Mouse (Mus musculus): ENCODE measurements at regions not wholly inside any gene's neighbourhood (a gene's known extent, or its start where the extent isn't known, plus 50 kb on each side); places are given as distances from the start of the nearest gene placed in this dataset.
A peak's percentile ranks its signal among the peaks of the same experiment; 100 is the strongest.

DNA sequence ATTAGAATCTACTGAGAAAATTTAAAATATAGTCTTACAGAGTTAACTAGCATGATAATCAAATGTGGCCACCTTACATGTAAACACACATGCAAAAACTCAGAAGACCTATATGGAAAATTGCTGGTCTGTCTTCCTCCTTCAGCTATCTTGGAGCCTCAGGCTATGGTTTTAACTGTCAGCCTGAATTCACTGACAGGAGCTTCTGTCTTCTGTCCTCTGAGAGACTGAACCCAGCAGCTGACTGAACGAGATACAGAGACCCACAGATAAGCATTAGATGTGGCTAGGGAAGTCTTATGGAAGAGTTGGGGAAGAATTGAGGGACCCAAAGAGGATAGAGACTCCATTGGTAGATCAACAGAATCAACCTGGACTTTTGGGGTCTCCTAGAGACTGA is 360.0 kb upstream of the Meox2 start:
- no peak for DNase-seq
- 32% methylated on average over 1 of the region's 1 CpGs for WGBS (ENCODE audit: insufficient replicate concordance)

DNA sequence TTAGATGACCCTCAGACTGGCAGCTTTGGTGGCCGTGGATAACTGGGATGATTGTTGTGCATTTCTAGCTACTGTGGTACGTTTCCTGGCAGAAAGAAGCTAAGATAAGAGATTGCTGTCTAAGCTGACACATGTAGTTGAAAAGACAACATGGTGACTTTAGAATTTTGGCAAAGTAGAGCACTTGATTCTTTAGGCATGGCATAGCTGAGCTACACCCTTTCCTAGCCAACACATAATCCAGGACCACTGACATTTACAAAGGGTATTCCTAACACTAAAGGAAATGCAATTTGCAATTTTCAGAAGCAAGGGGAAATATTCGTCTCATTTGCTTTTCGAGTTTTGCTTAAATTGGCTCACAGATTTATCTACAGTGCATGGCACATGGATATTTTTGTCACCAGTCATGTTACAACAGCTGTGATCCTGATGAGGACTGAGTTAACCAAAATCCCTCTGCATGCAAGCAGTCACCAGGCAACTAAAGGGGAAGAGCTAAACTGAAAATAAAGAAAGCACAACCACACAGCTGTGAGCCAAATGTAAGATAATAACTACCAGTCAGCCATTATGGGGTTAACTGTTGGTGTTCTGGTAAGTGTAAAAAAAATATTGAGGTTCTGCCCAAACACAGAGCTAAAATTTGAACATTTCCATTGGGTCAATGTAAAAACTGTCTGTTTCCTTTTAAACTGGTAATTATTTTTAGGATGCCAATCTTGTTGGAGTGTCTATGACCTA is 342.9 kb upstream of the Meox2 start:
- H3K27ac ChIP-seq (ENCODE audit: low read depth), result no peak overlapping the region
- no peak for DNase-seq
- no peaks in the 10 kb centered on the region for H3K27me3 ChIP-seq (ENCODE audit: insufficient read depth, low read length)
- no peak overlapping the region for H3K4me3 ChIP-seq (ENCODE audit: low read depth, low read length)
- TF ChIP-seq CTCF (IDR thresholded peaks at IDR 0.05; ENCODE audit: low read depth) (no peak), EP300 (IDR thresholded peaks at IDR 0.05; ENCODE audit: low read depth) (no peak)
- H3K36me3 ChIP-seq (replicated peaks; ENCODE audit: insufficient read depth, low read length), result no peaks in the 10 kb centered on the region
- no peak for ATAC-seq
- 62% methylated on average over 4 of the region's 4 CpGs for WGBS (ENCODE audit: insufficient replicate concordance)
- H3K9me3 ChIP-seq (ENCODE audit: low read length), result no peaks in the 10 kb centered on the region
- no peaks in the 10 kb centered on the region for H3K4me1 ChIP-seq (ENCODE audit: insufficient read depth)
- H3K4me2 ChIP-seq (ENCODE audit: low read depth, low read length), result no peak overlapping the region
- no peak overlapping the region for H3K9ac ChIP-seq (replicated peaks)

More for the DNA sequence above, 360.0 kb upstream of the Meox2 start:
- TF ChIP-seq EP300 (IDR thresholded peaks at IDR 0.05; ENCODE audit: low read depth) (peak; percentile 63), CTCF (IDR thresholded peaks at IDR 0.05; ENCODE audit: low read depth) (no peak)
- no peak overlapping the region for H3K27ac ChIP-seq (ENCODE audit: low read depth)
- no peak overlapping the region for H3K4me3 ChIP-seq (ENCODE audit: low read depth, low read length)
- H3K9ac ChIP-seq (replicated peaks), result no peak overlapping the region
- no peak for ATAC-seq
- no peak overlapping the region for H3K4me2 ChIP-seq (ENCODE audit: low read depth, low read length)
- H3K36me3 ChIP-seq (replicated peaks; ENCODE audit: insufficient read depth, low read length), result no peaks in the 10 kb centered on the region
- no peaks in the 10 kb centered on the region for H3K27me3 ChIP-seq (ENCODE audit: insufficient read depth, low read length)
- H3K9me3 ChIP-seq (ENCODE audit: low read length), result no peaks in the 10 kb centered on the region
- no peaks in the 10 kb centered on the region for H3K4me1 ChIP-seq (ENCODE audit: insufficient read depth)

GRCm38 (mm10) chr12:36766167-36766566 is 342.2 kb upstream of the Meox2 start:
- no peak for TF ChIP-seq EP300 (IDR thresholded peaks at IDR 0.05; ENCODE audit: low read depth)
- TF ChIP-seq CTCF (IDR thresholded peaks at IDR 0.05; ENCODE audit: low read depth), result no peak
- Histone ChIP-seq H3K4me2 (ENCODE audit: low read depth, low read length) (no peak overlapping the region), H3K36me3 (replicated peaks; ENCODE audit: insufficient read depth, low read length) (no peaks in the 10 kb centered on the region), H3K9me3 (ENCODE audit: low read length) (no peaks in the 10 kb centered on the region), H3K27me3 (ENCODE audit: insufficient read depth, low read length) (no peaks in the 10 kb centered on the region), H3K27ac (ENCODE audit: low read depth) (no peak overlapping the region), H3K9ac (replicated peaks) (no peak overlapping the region), H3K4me1 (ENCODE audit: insufficient read depth) (no peaks in the 10 kb centered on the region), H3K4me3 (ENCODE audit: low read depth, low read length) (no peak overlapping the region)
- ATAC-seq (no peak), DNase-seq (no peak)
- WGBS (ENCODE audit: insufficient replicate concordance), result 38% methylated on average over 1 of the region's 1 CpGs

GRCm38 (mm10) chr12:36780761-36781160 is 327.6 kb upstream of the Meox2 start:
- ATAC-seq, result no peak
- DNase-seq, result no peak
- no peaks in the 10 kb centered on the region for H3K27me3 ChIP-seq (ENCODE audit: insufficient read depth, low read length)
- 74% methylated on average over 7 of the region's 7 CpGs for WGBS (ENCODE audit: insufficient replicate concordance)
- TF ChIP-seq EP300 (IDR thresholded peaks at IDR 0.05; ENCODE audit: low read depth) (no peak), CTCF (IDR thresholded peaks at IDR 0.05; ENCODE audit: low read depth) (no peak)
- H3K9me3 ChIP-seq (ENCODE audit: low read length), result no peaks in the 10 kb centered on the region
- H3K27ac ChIP-seq (ENCODE audit: low read depth), result no peak overlapping the region
- no peak overlapping the region for H3K4me2 ChIP-seq (ENCODE audit: low read depth, low read length)
- H3K4me1 ChIP-seq (ENCODE audit: insufficient read depth), result no peaks in the 10 kb centered on the region
- H3K9ac ChIP-seq (replicated peaks), result no peak overlapping the region
- H3K36me3 ChIP-seq (replicated peaks; ENCODE audit: insufficient read depth, low read length), result no peaks in the 10 kb centered on the region
- no peak overlapping the region for H3K4me3 ChIP-seq (ENCODE audit: low read depth, low read length)

DNA sequence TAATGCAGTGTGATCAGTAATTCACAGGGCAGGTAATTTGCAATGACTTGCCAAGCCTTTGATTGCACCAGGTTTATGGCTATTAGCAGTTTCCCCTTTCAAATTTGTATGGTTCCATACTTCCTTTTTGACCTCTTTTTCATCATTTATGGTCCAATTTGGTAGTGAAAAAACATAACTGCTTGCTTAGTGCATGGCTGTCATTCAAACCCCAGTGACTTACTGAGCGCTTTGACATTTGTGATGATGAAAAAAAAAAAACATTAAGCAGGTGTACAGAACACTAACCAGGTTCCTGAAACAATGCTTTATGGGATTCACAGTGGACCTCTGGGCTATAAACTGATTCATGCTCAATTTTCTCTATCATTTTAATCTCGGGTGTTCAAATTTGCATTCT is 317.5 kb upstream of the Meox2 start:
- no peak overlapping the region for H3K27ac ChIP-seq (ENCODE audit: low read depth)
- H3K4me1 ChIP-seq (ENCODE audit: insufficient read depth), result no peaks in the 10 kb centered on the region
- H3K9me3 ChIP-seq (ENCODE audit: low read length), result no peaks in the 10 kb centered on the region
- TF ChIP-seq EP300 (IDR thresholded peaks at IDR 0.05; ENCODE audit: low read depth) (no peak), CTCF (IDR thresholded peaks at IDR 0.05; ENCODE audit: low read depth) (no peak)
- no peak overlapping the region for H3K4me2 ChIP-seq (ENCODE audit: low read depth, low read length)
- no peaks in the 10 kb centered on the region for H3K27me3 ChIP-seq (ENCODE audit: insufficient read depth, low read length)
- H3K9ac ChIP-seq (replicated peaks), result no peak overlapping the region
- WGBS (ENCODE audit: insufficient replicate concordance), result 82% methylated on average over 2 of the region's 2 CpGs
- H3K36me3 ChIP-seq (replicated peaks; ENCODE audit: insufficient read depth, low read length), result no peaks in the 10 kb centered on the region
- DNase-seq (no peak), ATAC-seq (no peak)
- no peak overlapping the region for H3K4me3 ChIP-seq (ENCODE audit: low read depth, low read length)

GRCm38 (mm10) chr12:36791430-36791829 is 316.9 kb upstream of the Meox2 start:
- H3K27ac ChIP-seq (ENCODE audit: low read depth), result no peak overlapping the region
- no peaks in the 10 kb centered on the region for H3K27me3 ChIP-seq (ENCODE audit: insufficient read depth, low read length)
- no peak for DNase-seq
- no peaks in the 10 kb centered on the region for H3K9me3 ChIP-seq (ENCODE audit: low read length)
- ATAC-seq, result no peak
- no peak overlapping the region for H3K9ac ChIP-seq (replicated peaks)
- H3K4me2 ChIP-seq (ENCODE audit: low read depth, low read length), result no peak overlapping the region
- no peaks in the 10 kb centered on the region for H3K36me3 ChIP-seq (replicated peaks; ENCODE audit: insufficient read depth, low read length)
- no peak overlapping the region for H3K4me3 ChIP-seq (ENCODE audit: low read depth, low read length)
- WGBS (ENCODE audit: insufficient replicate concordance), result 79% methylated on average over 3 of the region's 3 CpGs
- TF ChIP-seq EP300 (IDR thresholded peaks at IDR 0.05; ENCODE audit: low read depth) (no peak), CTCF (IDR thresholded peaks at IDR 0.05; ENCODE audit: low read depth) (no peak)
- H3K4me1 ChIP-seq (ENCODE audit: insufficient read depth), result no peaks in the 10 kb centered on the region

All from liver, postnatal 0 days (tissue).